Mouse (Mus musculus) heart, adult 18-20 months (tissue): ENCODE results near the gene Crtac1. TPM values are rescaled to one million over a fixed set of nuclear protein-coding genes. Genes with fewer than 3 reads are reported as not detected.

Experiments
- DNase-seq, 2 experiments: peaks; one replicate each; pipeline ENCODE4 v3.0.0; 2021 to 2022; ENCODE audit warnings: mixed read lengths in 1 of 2
- total RNA-seq, 2 experiments: library from RNA; stranded (reverse); gene quantifications; 2 replicates each; pipeline ENCODE4 v1.2.3; 2021

The Crtac1 gene
- total RNA-seq, 2 experiments from 2014 or later = not detected

- DNase-seq = no peak
Observed at GRCm38 (mm10) chr19:42425208-42425607, 6.4 kb downstream of the Crtac1 start.

- no peak for DNase-seq
Observed at GRCm38 (mm10) chr19:42415042-42415441, 16.5 kb downstream of the Crtac1 start.

- no peak for DNase-seq
Observed at GRCm38 (mm10) chr19:42409856-42410255, 21.7 kb downstream of the Crtac1 start.

GRCm38 (mm10) chr19:42409226-42409625, 22.4 kb downstream of the Crtac1 start:
- no peak for DNase-seq

- DNase-seq = no peak
Observed at GRCm38 (mm10) chr19:42404364-42404763, 27.2 kb downstream of the Crtac1 start.

- DNase-seq = no peak
Observed at GRCm38 (mm10) chr19:42399974-42400373, 31.6 kb downstream of the Crtac1 start.

GRCm38 (mm10) chr19:42397281-42397680, 34.3 kb downstream of the Crtac1 start:
- peak in 1 of 2 experiments; percentile 14 for DNase-seq

GRCm38 (mm10) chr19:42394848-42395534, 36.6 kb downstream of the Crtac1 start:
- DNase-seq = no peak

- no peak for DNase-seq
Observed at GRCm38 (mm10) chr19:42393920-42394319, 37.7 kb downstream of the Crtac1 start.

- DNase-seq = no peak
Observed at GRCm38 (mm10) chr19:42392094-42392493, 39.5 kb downstream of the Crtac1 start.

GRCm38 (mm10) chr19:42389574-42389973, 42.0 kb downstream of the Crtac1 start:
- no peak for DNase-seq

GRCm38 (mm10) chr19:42384981-42385598, 46.5 kb downstream of the Crtac1 start:
- DNase-seq = no peak

GRCm38 (mm10) chr19:42380981-42381373, 50.6 kb downstream of the Crtac1 start:
- no peak for DNase-seq

- no peak for DNase-seq
Observed at GRCm38 (mm10) chr19:42380321-42380980, 51.1 kb downstream of the Crtac1 start.

- no peak for DNase-seq
Observed at GRCm38 (mm10) chr19:42379798-42380197, 51.8 kb downstream of the Crtac1 start.

GRCm38 (mm10) chr19:42377206-42377605, 54.4 kb downstream of the Crtac1 start:
- DNase-seq = no peak

GRCm38 (mm10) chr19:42363551-42363950, 68.0 kb downstream of the Crtac1 start:
- DNase-seq = no peak

GRCm38 (mm10) chr19:42358406-42358805, 73.2 kb downstream of the Crtac1 start:
- no peak for DNase-seq

- DNase-seq = no peak
Observed at GRCm38 (mm10) chr19:42356854-42357253, 74.7 kb downstream of the Crtac1 start.

GRCm38 (mm10) chr19:42355476-42355875, 76.1 kb downstream of the Crtac1 start:
- no peak for DNase-seq

- peak in 1 of 2 experiments; percentile 4 for DNase-seq
Observed at GRCm38 (mm10) chr19:42341183-42341582, 90.4 kb downstream of the Crtac1 start.

- DNase-seq = no peak
Observed at GRCm38 (mm10) chr19:42332081-42332736, 99.4 kb downstream of the Crtac1 start.

GRCm38 (mm10) chr19:42331446-42331845, 100.1 kb downstream of the Crtac1 start:
- DNase-seq = no peak
